In genomic region chr10:86293880-86294279, GRCm38 (mm10) we compare ENCODE assay signal across 20 mouse cellular contexts. TPM values are rescaled to one million over a fixed set of nuclear protein-coding genes. Genes with fewer than 3 reads are reported as not detected.
DNase-seq lines count a peak whose midpoint lies in the region; ATAC-seq and TF ChIP-seq lines count a peak whose summit lies in the region.
"Had no signal": no experiment of that assay in that cellular context is flagged by ENCODE, and none has a peak within 500 bp of the region (broad histone marks: within the 10 kb centered on the region; RNA-seq: fewer than 3 reads in every experiment).

No protein-coding gene starts in this region.

- TF ChIP-seq POLR2A in kidney, adult 2 months (IDR thresholded peaks at IDR 0.05; ENCODE audit: low read depth, low read length): no peak

- H3K9me3 ChIP-seq in lung, postnatal 0 days (ENCODE audit: low read length): no peaks in the 10 kb centered on the region
- H3K9me3 ChIP-seq in embryonic facial prominence, embryonic 11.5 days (replicated peaks; ENCODE audit: control insufficient read depth, low read length): no peaks in the 10 kb centered on the region
- H3K9me3 ChIP-seq in limb, embryonic 13.5 days: peaks cover 3% of the 10 kb centered on the region; the same call in 1 of the 2 replicates
- H3K9me3 ChIP-seq in midbrain, embryonic 16.5 days (replicated peaks; ENCODE audit: control insufficient read depth, low read length, poor library complexity, severe bottlenecking): no peaks in the 10 kb centered on the region
- H3K9me3 ChIP-seq: heart, embryonic 13.5 days; hindbrain, embryonic 15.5 days; lung, embryonic 15.5 days; neural tube, embryonic 15.5 days had no signal

- TF ChIP-seq CTCF in kidney, adult 2 months (conservative IDR thresholded peaks at IDR 0.05; ENCODE audit: insufficient read depth, insufficient read length, low read depth, low read length): no peak; the same call in 1 of the 2 replicates
- TF ChIP-seq CTCF in lung, postnatal 0 days (IDR thresholded peaks at IDR 0.05): peak; percentile 61

- ATAC-seq in lung, postnatal 0 days: no peak
- ATAC-seq in embryonic facial prominence, embryonic 11.5 days (replicated peaks; ENCODE audit: insufficient number of reproducible peaks, low FRiP score, low TSS enrichment, low read depth): no peak
- no peak for ATAC-seq in limb, embryonic 13.5 days (ENCODE audit: low FRiP score, low read depth)
- ATAC-seq in midbrain, embryonic 16.5 days: no peak
- ATAC-seq: Patski had no signal

- no peaks in the 10 kb centered on the region for H3K36me3 ChIP-seq in kidney, adult 2 months (ENCODE audit: control insufficient read depth, insufficient read depth, low read length)
- H3K36me3 ChIP-seq in lung, postnatal 0 days (ENCODE audit: insufficient read depth, low read length): no peaks in the 10 kb centered on the region
- H3K36me3 ChIP-seq in embryonic facial prominence, embryonic 11.5 days (replicated peaks; ENCODE audit: control insufficient read depth, insufficient read depth, low read depth, low read length): no peaks in the 10 kb centered on the region
- no peaks in the 10 kb centered on the region for H3K36me3 ChIP-seq in limb, embryonic 13.5 days
- no peaks in the 10 kb centered on the region for H3K36me3 ChIP-seq in midbrain, embryonic 16.5 days (ENCODE audit: control insufficient read depth, insufficient read depth, low read length)
- H3K36me3 ChIP-seq: heart, embryonic 13.5 days; lung, embryonic 15.5 days; neural tube, embryonic 15.5 days had no signal

- no peak overlapping the region for H3K4me3 ChIP-seq in kidney, adult 2 months (ENCODE audit: insufficient read depth, low read depth, low read length)
- H3K4me3 ChIP-seq in lung, postnatal 0 days (ENCODE audit: low read depth, low read length): no peak overlapping the region
- H3K4me3 ChIP-seq in embryonic facial prominence, embryonic 11.5 days (ENCODE audit: low read depth, low read length): no peak overlapping the region
- H3K4me3 ChIP-seq in limb, embryonic 13.5 days: no peak overlapping the region
- no peak overlapping the region for H3K4me3 ChIP-seq in midbrain, embryonic 16.5 days (ENCODE audit: low read depth, low read length)
- H3K4me3 ChIP-seq: heart, embryonic 13.5 days; hindbrain, embryonic 15.5 days; lung, embryonic 15.5 days; neural tube, embryonic 15.5 days had no signal

- DNase-seq in kidney, adult 9 months: peak; percentile 55
- DNase-seq in kidney, adult 2 months: no peak
- DNase-seq in lung, postnatal 0 days (ENCODE audit: low spot score): no peak
- no peak for DNase-seq in lung, adult 18-20 months
- DNase-seq in embryonic facial prominence, embryonic 11.5 days (ENCODE audit: low spot score): no peak
- DNase-seq in adrenal gland, postnatal 4 days (ENCODE audit: low spot score in 2 of 2): no peak
- DNase-seq: adrenal gland, postnatal 14 days; cerebellum, adult 11 months; heart, postnatal 4 days; kidney, postnatal 14 days; midbrain, embryonic 14.5 days; right cerebral cortex, postnatal 14 days; thymus, adult 18-20 months had no signal

- H3K27me3 ChIP-seq in kidney, adult 2 months (replicated peaks; ENCODE audit: control insufficient read depth, insufficient read depth, low read length): no peaks in the 10 kb centered on the region
- H3K27me3 ChIP-seq in lung, postnatal 0 days (replicated peaks; ENCODE audit: insufficient read depth, low read length): no peaks in the 10 kb centered on the region
- H3K27me3 ChIP-seq in embryonic facial prominence, embryonic 11.5 days (ENCODE audit: control insufficient read depth, insufficient read depth, low read length): no peaks in the 10 kb centered on the region
- H3K27me3 ChIP-seq in limb, embryonic 13.5 days: no peaks in the 10 kb centered on the region
- no peaks in the 10 kb centered on the region for H3K27me3 ChIP-seq in midbrain, embryonic 16.5 days (ENCODE audit: control insufficient read depth, insufficient read depth, low read depth, low read length)
- H3K27me3 ChIP-seq: hindbrain, embryonic 15.5 days; neural tube, embryonic 15.5 days; Patski had no signal

- WGBS in kidney, adult 2 months: 79% methylated on average over 1 of the region's 1 CpGs
- WGBS in lung, postnatal 0 days: 72% methylated on average over 1 of the region's 1 CpGs
- 66% methylated on average over 1 of the region's 1 CpGs for WGBS in embryonic facial prominence, embryonic 11.5 days
- WGBS in limb, embryonic 13.5 days: 67% methylated on average over 1 of the region's 1 CpGs
- 75% methylated on average over 1 of the region's 1 CpGs for WGBS in midbrain, embryonic 16.5 days

- H3K27ac ChIP-seq in kidney, adult 2 months (ENCODE audit: insufficient read depth, low read depth, low read length): no peak overlapping the region
- no peak overlapping the region for H3K27ac ChIP-seq in lung, postnatal 0 days (ENCODE audit: low read length)
- H3K27ac ChIP-seq in embryonic facial prominence, embryonic 11.5 days (replicated peaks; ENCODE audit: low read depth, low read length): peak overlapping the region; percentile 87; the same call in 1 of the 2 replicates
- H3K27ac ChIP-seq in limb, embryonic 13.5 days: peak overlapping the region; percentile 94; the same call in 1 of the 2 replicates
- no peak overlapping the region for H3K27ac ChIP-seq in midbrain, embryonic 16.5 days (ENCODE audit: low read length)
- H3K27ac ChIP-seq: heart, embryonic 13.5 days; hindbrain, embryonic 15.5 days; lung, embryonic 15.5 days; neural tube, embryonic 15.5 days had no signal

- no peak overlapping the region for H3K4me2 ChIP-seq in lung, postnatal 0 days (replicated peaks; ENCODE audit: low read depth, low read length)
- no peak overlapping the region for H3K4me2 ChIP-seq in embryonic facial prominence, embryonic 11.5 days (ENCODE audit: low read depth, low read length)
- H3K4me2 ChIP-seq in limb, embryonic 13.5 days (replicated peaks): no peak overlapping the region
- no peak overlapping the region for H3K4me2 ChIP-seq in midbrain, embryonic 16.5 days (ENCODE audit: low read length)
- H3K4me2 ChIP-seq: heart, embryonic 13.5 days; hindbrain, embryonic 15.5 days; lung, embryonic 15.5 days; neural tube, embryonic 15.5 days had no signal

- no peak overlapping the region for H3K9ac ChIP-seq in lung, postnatal 0 days (replicated peaks; ENCODE audit: low read depth)
- H3K9ac ChIP-seq in embryonic facial prominence, embryonic 11.5 days (replicated peaks; ENCODE audit: low read length): no peak overlapping the region
- H3K9ac ChIP-seq in limb, embryonic 13.5 days: no peak overlapping the region
- no peak overlapping the region for H3K9ac ChIP-seq in midbrain, embryonic 16.5 days (ENCODE audit: low read depth, low read length)
- H3K9ac ChIP-seq: heart, embryonic 13.5 days; hindbrain, embryonic 15.5 days; lung, embryonic 15.5 days; neural tube, embryonic 15.5 days had no signal

- H3K4me1 ChIP-seq in kidney, adult 2 months (ENCODE audit: control insufficient read depth, insufficient read depth, low read length): peaks cover 37% of the 10 kb centered on the region
- peaks cover 3% of the 10 kb centered on the region; the same call in 1 of the 2 replicates for H3K4me1 ChIP-seq in lung, postnatal 0 days (ENCODE audit: insufficient read depth, low read depth, low read length)
- H3K4me1 ChIP-seq in embryonic facial prominence, embryonic 11.5 days (ENCODE audit: control insufficient read depth, insufficient read depth, low read length): peaks cover 15% of the 10 kb centered on the region
- peaks cover 44% of the 10 kb centered on the region for H3K4me1 ChIP-seq in limb, embryonic 13.5 days
- no peaks in the 10 kb centered on the region; the same call in 1 of the 2 replicates for H3K4me1 ChIP-seq in midbrain, embryonic 16.5 days (ENCODE audit: control insufficient read depth, insufficient read depth, low read length)

- TF ChIP-seq EP300 in lung, postnatal 0 days (IDR thresholded peaks at IDR 0.05): no peak

RNA-seq across cellular contexts. Expression of gene Timp3, which starts 6.3 kb away (rescaled TPM):
- 609 and 859 TPM in 2 replicates for polyA plus RNA-seq in kidney, adult 2 months (2012; rRNA removed)
- 207 and 208 TPM in 2 replicates for polyA plus RNA-seq in lung, postnatal 0 days (2015; fragmentation: Nextera tagmentation; extraction: Ambion mirVana)
- polyA plus RNA-seq in embryonic facial prominence, embryonic 11.5 days (2014; fragmentation: Nextera tagmentation; extraction: Ambion mirVana): 39.7 and 40.0 TPM in 2 replicates
- polyA plus RNA-seq in limb, embryonic 13.5 days (2015; fragmentation: Nextera tagmentation; extraction: Ambion mirVana): 81.8 and 89.5 TPM in 2 replicates
- 100 to 1,000 TPM; 314 to 316 TPM for total RNA-seq in adrenal gland, postnatal 4 days (2021)
- polyA plus RNA-seq in midbrain, embryonic 16.5 days (2015; fragmentation: Nextera tagmentation; extraction: Ambion mirVana): 30.9 and 37.4 TPM in 2 replicates

Comparison
In these comparisons a context has a peak if more than half of its experiments do, and no peak if none do; other contexts are left out.
1. H3K27ac ChIP-seq: peak in embryonic facial prominence, embryonic 11.5 days (single experiment) and limb, embryonic 13.5 days (single experiment); none in kidney, adult 2 months (single experiment), lung, postnatal 0 days (single experiment) and midbrain, embryonic 16.5 days (single experiment).